Mouse (Mus musculus): Measurements from ENCODE around the gene S100a3. TPM values are rescaled to one million over a fixed set of nuclear protein-coding genes. Genes with fewer than 3 reads are reported as not detected.

S100a3 gene
- total and polyA plus RNA-seq, 2 experiments from 2014 or later: 1.9 to 5.3 TPM

DNA sequence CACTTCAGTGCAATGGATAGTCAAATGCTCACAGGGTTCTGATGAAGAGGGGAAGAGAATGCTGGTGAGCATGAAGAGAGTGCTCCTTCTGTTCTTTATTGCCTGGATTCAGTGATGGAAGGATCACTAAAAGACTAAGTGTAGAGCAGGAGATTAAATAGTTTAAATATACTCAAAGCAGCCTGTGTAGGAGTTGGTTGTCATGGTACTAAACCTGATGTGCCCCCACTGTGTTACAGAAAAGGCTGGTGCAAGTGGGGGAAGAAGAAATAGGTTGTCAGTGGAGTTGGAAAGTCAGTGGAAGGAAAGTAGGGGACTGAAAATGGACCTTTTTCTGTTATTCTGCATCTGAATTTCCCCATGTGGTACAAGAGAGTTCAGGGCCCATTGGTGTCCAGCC, 88.6 kb downstream of the S100a3 start:
- no peak for ATAC-seq
- no peak for TF ChIP-seq CTCF (IDR thresholded peaks at IDR 0.05; ENCODE audit: low read depth)

DNA sequence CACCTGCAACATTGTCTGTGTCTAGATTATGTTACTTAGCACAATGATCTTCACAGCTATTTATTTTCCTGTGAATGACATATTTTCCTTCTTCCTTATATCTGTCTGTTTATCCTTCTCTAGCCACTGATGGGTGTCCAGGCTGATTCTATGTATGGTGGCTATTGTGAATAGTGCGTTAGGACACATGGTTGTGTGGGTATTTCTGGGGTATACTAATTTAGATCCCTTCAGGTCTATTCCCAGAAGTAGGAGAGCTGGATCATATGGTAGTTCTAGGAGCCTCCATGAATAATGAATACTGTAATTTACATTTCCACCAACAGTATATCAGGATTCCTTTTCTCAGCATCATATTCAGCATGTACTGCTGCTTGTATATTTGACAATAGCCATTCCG, 89.5 kb downstream of the S100a3 start:
- 96% methylated on average over 2 of the region's 2 CpGs for WGBS
- ATAC-seq: no peak
- Histone ChIP-seq H3K27ac (no peak overlapping the region), H3K4me3 (ENCODE audit: low read length) (no peak overlapping the region), H3K36me3 (ENCODE audit: insufficient read depth, low read length) (no peaks in the 10 kb centered on the region), H3K27me3 (ENCODE audit: insufficient read depth, low read length) (no peaks in the 10 kb centered on the region), H3K9ac (replicated peaks; ENCODE audit: low read length) (no peak overlapping the region), H3K4me2 (ENCODE audit: low read depth, low read length) (no peak overlapping the region), H3K4me1 (ENCODE audit: insufficient read depth, low read length) (no peaks in the 10 kb centered on the region), H3K9me3 (ENCODE audit: low read length) (no peaks in the 10 kb centered on the region)
- DNase-seq (ENCODE audit: low spot score): no peak
- TF ChIP-seq CTCF (IDR thresholded peaks at IDR 0.05; ENCODE audit: low read depth): no peak

More for the DNA sequence above, 88.6 kb downstream of the S100a3 start:
- no peaks in the 10 kb centered on the region for H3K9me3 ChIP-seq (ENCODE audit: low read length)
- no peak overlapping the region for H3K4me2 ChIP-seq (ENCODE audit: low read depth, low read length)
- no peaks in the 10 kb centered on the region for H3K36me3 ChIP-seq (ENCODE audit: insufficient read depth, low read length)
- no peaks in the 10 kb centered on the region for H3K27me3 ChIP-seq (ENCODE audit: insufficient read depth, low read length)
- no peak for DNase-seq (ENCODE audit: low spot score)
- no peaks in the 10 kb centered on the region for H3K4me1 ChIP-seq (ENCODE audit: insufficient read depth, low read length)
- H3K27ac ChIP-seq: no peak overlapping the region
- no peak overlapping the region for H3K9ac ChIP-seq (replicated peaks; ENCODE audit: low read length)
- H3K4me3 ChIP-seq (ENCODE audit: low read length): no peak overlapping the region

Other genes with a start within 250 kb of the S100a3 start
- gene Slc27a3, start 170.6 kb upstream of the S100a3 start, total RNA-seq (2014; rRNA removed): 85.1 and 87.2 TPM in 2 replicates
- gene Slc27a3, start 170.6 kb upstream of the S100a3 start, polyA plus RNA-seq (2015; fragmentation: Nextera tagmentation; extraction: Ambion mirVana): 28.3 and 30.3 TPM in 2 replicates
- gene Ints3, start 127.0 kb upstream of the S100a3 start, total RNA-seq (2014; rRNA removed): 58.1 and 71.7 TPM in 2 replicates
- gene Ints3, start 127.0 kb upstream of the S100a3 start, polyA plus RNA-seq (2015; fragmentation: Nextera tagmentation; extraction: Ambion mirVana): 19.9 and 20.4 TPM in 2 replicates
- gene Npr1, start 94.7 kb upstream of the S100a3 start, total RNA-seq (2014; rRNA removed): 3.5 and 6.2 TPM in 2 replicates
- gene Npr1, start 94.7 kb upstream of the S100a3 start, polyA plus RNA-seq (2015; fragmentation: Nextera tagmentation; extraction: Ambion mirVana): 2.8 TPM in 2 replicates
- 111 and 119 TPM in 2 replicates for gene Ilf2, start 84.5 kb upstream of the S100a3 start, total RNA-seq (2014; rRNA removed)
- gene Ilf2, start 84.5 kb upstream of the S100a3 start, polyA plus RNA-seq (2015; fragmentation: Nextera tagmentation; extraction: Ambion mirVana): 177 and 178 TPM in 2 replicates
- gene Snapin, start 69.5 kb upstream of the S100a3 start, total RNA-seq (2014; rRNA removed): 49.7 and 52.0 TPM in 2 replicates
- 102 and 106 TPM in 2 replicates for gene Snapin, start 69.5 kb upstream of the S100a3 start, polyA plus RNA-seq (2015; fragmentation: Nextera tagmentation; extraction: Ambion mirVana)
- gene Chtop, start 51.1 kb upstream of the S100a3 start, total RNA-seq (2014; rRNA removed): 210 and 220 TPM in 2 replicates
- gene Chtop, start 51.1 kb upstream of the S100a3 start, polyA plus RNA-seq (2015; fragmentation: Nextera tagmentation; extraction: Ambion mirVana): 162 and 165 TPM in 2 replicates
- 27.7 and 28.1 TPM in 2 replicates for gene S100a1, start 46.2 kb upstream of the S100a3 start, total RNA-seq (2014; rRNA removed)
- 88.9 and 93.6 TPM in 2 replicates for gene S100a1, start 46.2 kb upstream of the S100a3 start, polyA plus RNA-seq (2015; fragmentation: Nextera tagmentation; extraction: Ambion mirVana)
- 5.2 and 10.9 TPM in 2 replicates for gene S100a13, start 46.1 kb upstream of the S100a3 start, total RNA-seq (2014; rRNA removed)
- gene S100a13, start 46.1 kb upstream of the S100a3 start, polyA plus RNA-seq (2015; fragmentation: Nextera tagmentation; extraction: Ambion mirVana): 37.9 and 41.4 TPM in 2 replicates
- not detected in 2 replicates for gene S100a14, start 33.7 kb upstream of the S100a3 start, total RNA-seq (2014; rRNA removed)
- gene S100a14, start 33.7 kb upstream of the S100a3 start, polyA plus RNA-seq (2015; fragmentation: Nextera tagmentation; extraction: Ambion mirVana): 0.29 TPM in 1 of 2 replicates, not detected in the other
- 87.0 and 90.9 TPM in 2 replicates for gene S100a16, start 23.3 kb upstream of the S100a3 start, total RNA-seq (2014; rRNA removed)
- gene S100a16, start 23.3 kb upstream of the S100a3 start, polyA plus RNA-seq (2015; fragmentation: Nextera tagmentation; extraction: Ambion mirVana): 103 and 115 TPM in 2 replicates
- not detected in 2 replicates for gene S100a2, start 29.7 kb downstream of the S100a3 start, total RNA-seq (2014; rRNA removed)
- not detected in 2 replicates for gene S100a2, start 29.7 kb downstream of the S100a3 start, polyA plus RNA-seq (2015; fragmentation: Nextera tagmentation; extraction: Ambion mirVana)
- gene Gm42674, start 41.3 kb downstream of the S100a3 start, total RNA-seq (2014; rRNA removed): not detected in 2 replicates
- not detected in 2 replicates for gene Gm42674, start 41.3 kb downstream of the S100a3 start, polyA plus RNA-seq (2015; fragmentation: Nextera tagmentation; extraction: Ambion mirVana)
- gene S100a4, start 43.2 kb downstream of the S100a3 start, total RNA-seq (2014; rRNA removed): 3.0 TPM in 1 of 2 replicates, not detected in the other
- gene S100a4, start 43.2 kb downstream of the S100a3 start, polyA plus RNA-seq (2015; fragmentation: Nextera tagmentation; extraction: Ambion mirVana): 2.3 and 3.1 TPM in 2 replicates
- gene S100a5, start 47.9 kb downstream of the S100a3 start, total RNA-seq (2014; rRNA removed): not detected in 2 replicates
- gene S100a5, start 47.9 kb downstream of the S100a3 start, polyA plus RNA-seq (2015; fragmentation: Nextera tagmentation; extraction: Ambion mirVana): not detected in 2 replicates
- gene S100a6, start 52.3 kb downstream of the S100a3 start, total RNA-seq (2014; rRNA removed): 4.4 and 12.9 TPM in 2 replicates
- 53.8 and 59.0 TPM in 2 replicates for gene S100a6, start 52.3 kb downstream of the S100a3 start, polyA plus RNA-seq (2015; fragmentation: Nextera tagmentation; extraction: Ambion mirVana)
- gene S100a7a, start 93.4 kb downstream of the S100a3 start, total RNA-seq (2014; rRNA removed): not detected in 2 replicates
- not detected in 2 replicates for gene S100a7a, start 93.4 kb downstream of the S100a3 start, polyA plus RNA-seq (2015; fragmentation: Nextera tagmentation; extraction: Ambion mirVana)
- 1.0 TPM in 1 of 2 replicates, not detected in the other for gene S100a8, start 108.4 kb downstream of the S100a3 start, total RNA-seq (2014; rRNA removed)
- gene S100a8, start 108.4 kb downstream of the S100a3 start, polyA plus RNA-seq (2015; fragmentation: Nextera tagmentation; extraction: Ambion mirVana): 6.3 and 6.7 TPM in 2 replicates
- 1.3 TPM in 1 of 2 replicates, not detected in the other for gene S100a9, start 135.1 kb downstream of the S100a3 start, total RNA-seq (2014; rRNA removed)
- gene S100a9, start 135.1 kb downstream of the S100a3 start, polyA plus RNA-seq (2015; fragmentation: Nextera tagmentation; extraction: Ambion mirVana): 5.0 and 6.4 TPM in 2 replicates
- not detected in 2 replicates for gene Pglyrp4, start 166.3 kb downstream of the S100a3 start, total RNA-seq (2014; rRNA removed)
- gene Pglyrp4, start 166.3 kb downstream of the S100a3 start, polyA plus RNA-seq (2015; fragmentation: Nextera tagmentation; extraction: Ambion mirVana): not detected in 2 replicates
- gene Gm5849, start 217.3 kb downstream of the S100a3 start, total RNA-seq (2014; rRNA removed): not detected in 2 replicates
- gene Gm5849, start 217.3 kb downstream of the S100a3 start, polyA plus RNA-seq (2015; fragmentation: Nextera tagmentation; extraction: Ambion mirVana): not detected in 2 replicates